Mouse (Mus musculus) small intestine, adult 2 months (tissue): ENCODE data around the gene Plk4. TPM values are rescaled to one million over a fixed set of nuclear protein-coding genes. Genes with fewer than 3 reads are reported as not detected.
"Not testable (repeated sequence)": the region's sequence is repeated elsewhere in the genome, so short reads cannot be mapped to it uniquely, and the experiment has no call there.

Experiments used
- H3K27ac ChIP-seq: fragments of 200-500 bp; 2 replicates; pipeline ENCODE4 v1.5.1; 2012; ENCODE audit warnings: low read depth, low read length, control low read depth, inconsistent platforms; ENCODE audit not compliant: insufficient read depth
- H3K27me3 ChIP-seq: fragments of 200-500 bp; 2 replicates; pipeline ENCODE4 v1.6.1; 2012; ENCODE audit warnings: mild to moderate bottlenecking, moderate library complexity, low read length, inconsistent platforms; ENCODE audit not compliant: control insufficient read depth, insufficient read depth
- H3K36me3 ChIP-seq: fragments of 200-500 bp; 2 replicates; pipeline ENCODE4 v1.6.1; 2012; ENCODE audit warnings: mild to moderate bottlenecking, low read length, control low read depth, inconsistent platforms; ENCODE audit not compliant: control insufficient read depth, insufficient read depth
- H3K4me1 ChIP-seq: fragments of 200-500 bp; 2 replicates; pipeline ENCODE4 v1.6.1; 2012; ENCODE audit warnings: low read length, inconsistent platforms, mixed read lengths; ENCODE audit not compliant: control insufficient read depth, insufficient read depth, insufficient read length
- H3K4me3 ChIP-seq: fragments of 200-500 bp; 2 replicates; pipeline ENCODE4 v1.5.1; 2012; ENCODE audit warnings: low read depth, mild to moderate bottlenecking, control low read depth, inconsistent platforms, low read length, moderate library complexity
- CTCF ChIP-seq: fragments of 200-500 bp; IDR thresholded peaks from 2 replicates; pipeline ENCODE4 v1.5.1; 2012; ENCODE audit warnings: low read depth, mild to moderate bottlenecking, control low read depth, inconsistent platforms, low read length, moderate library complexity, mixed read lengths; ENCODE audit not compliant: insufficient replicate concordance, insufficient read length; ENCODE audit errors: extremely low read depth
- POLR2A ChIP-seq: fragments of 200-500 bp; IDR thresholded peaks from 2 replicates; pipeline ENCODE4 v1.6.1; 2012; ENCODE audit warnings: low read depth, mild to moderate bottlenecking, control low read depth, inconsistent platforms, low read length, moderate library complexity
- WGBS: fragments of 180-500 bp; shearing (Covaris S2); methylation state at CpG from one replicate; pipeline ENCODE4 v1.1.7; 2018; 5-methylcytosine and 5-hydroxymethylcytosine counted together
- polyA plus RNA-seq: library from polyadenylated mRNA; depleted of rRNA; stranded (reverse); fragments of >200 nt; gene quantifications from 2 replicates; pipeline ENCODE4 v1.2.3, GENCODE M21; 2012

The Plk4 gene
- polyA plus RNA-seq, 1 experiment = 1.1 TPM

DNA sequence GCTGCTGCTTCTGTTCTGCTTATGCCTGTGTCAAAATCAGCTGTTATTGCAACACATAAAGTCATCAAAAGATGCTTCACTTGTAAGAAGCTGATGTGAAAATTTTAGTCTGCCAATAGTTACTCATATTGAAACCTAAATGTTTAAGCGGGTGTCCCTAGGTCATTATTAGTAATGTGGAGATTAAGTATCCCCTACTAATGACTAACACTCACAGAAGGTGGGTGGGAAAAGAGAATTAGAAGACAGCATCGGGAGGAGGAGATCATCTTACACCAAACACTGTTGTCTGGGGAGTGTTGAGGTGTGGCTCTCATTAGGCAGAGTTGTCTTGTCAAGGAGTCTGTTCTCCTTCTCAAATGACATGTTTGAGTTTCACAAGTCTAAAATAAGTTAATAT lies 7.1 kb downstream of the Plk4 start:
- no peaks in the 10 kb centered on the region for H3K4me1 ChIP-seq
- H3K27me3 ChIP-seq = no peaks in the 10 kb centered on the region
- WGBS = 78% methylated on average over 2 of the region's 2 CpGs
- no peak overlapping the region for H3K27ac ChIP-seq
- H3K4me3 ChIP-seq = no peak overlapping the region
- H3K36me3 ChIP-seq = peaks cover 24% of the 10 kb centered on the region
- TF ChIP-seq POLR2A (no peak), CTCF (no peak)

DNA sequence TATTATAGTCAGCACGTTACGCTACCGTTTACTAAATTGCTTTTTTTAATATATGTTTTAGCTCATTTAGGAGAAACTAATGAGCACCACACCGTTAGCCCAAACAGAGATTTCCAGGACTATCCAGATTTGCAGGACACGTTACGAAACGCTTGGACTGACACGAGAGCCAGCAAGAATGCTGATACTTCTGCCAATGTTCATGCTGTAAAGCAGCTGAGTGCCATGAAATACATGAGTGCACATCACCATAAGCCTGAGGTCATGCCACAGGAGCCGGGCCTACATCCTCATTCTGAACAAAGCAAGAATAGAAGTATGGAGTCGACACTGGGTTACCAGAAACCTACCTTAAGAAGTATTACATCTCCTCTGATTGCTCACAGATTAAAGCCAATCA lies 8.9 kb downstream of the Plk4 start:
- 96% methylated on average over 10 of the region's 10 CpGs for whole genome bisulfite sequencing

DNA sequence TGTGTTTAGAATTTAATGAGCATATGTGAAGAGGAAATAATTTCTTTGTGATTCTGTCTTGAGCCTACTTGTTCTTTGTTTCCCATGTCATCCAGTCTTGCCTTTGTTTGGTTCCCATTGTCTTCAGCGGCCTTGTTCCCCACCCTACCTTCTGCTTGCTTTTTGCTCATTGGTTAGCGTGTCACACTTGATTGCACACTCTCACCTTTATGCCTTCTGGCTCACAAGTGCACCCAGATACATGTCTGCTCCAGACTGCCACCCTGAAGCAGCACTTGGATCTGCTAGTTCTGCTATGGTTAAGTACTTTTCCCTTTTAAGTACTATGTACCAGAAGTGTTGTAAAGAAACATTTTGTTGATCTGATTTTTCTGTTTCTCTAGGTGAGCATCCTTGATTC lies 10.1 kb downstream of the Plk4 start:
- H3K4me1 ChIP-seq = no peaks in the 10 kb centered on the region
- H3K36me3 ChIP-seq = peaks cover 37% of the 10 kb centered on the region
- H3K27me3 ChIP-seq = no peaks in the 10 kb centered on the region
- no peak overlapping the region for H3K4me3 ChIP-seq
- 84% methylated on average over 2 of the region's 2 CpGs for WGBS
- no peak overlapping the region for H3K27ac ChIP-seq
- TF ChIP-seq CTCF = no peak
- TF ChIP-seq POLR2A = no peak

More for the DNA sequence above, 8.9 kb downstream of the Plk4 start:
- peaks cover 32% of the 10 kb centered on the region for H3K36me3 ChIP-seq
- H3K4me1 ChIP-seq = no peaks in the 10 kb centered on the region
- no peak overlapping the region for H3K4me3 ChIP-seq
- H3K27ac ChIP-seq = no peak overlapping the region
- no peaks in the 10 kb centered on the region for H3K27me3 ChIP-seq
- TF ChIP-seq POLR2A (no peak), CTCF (no peak)

DNA sequence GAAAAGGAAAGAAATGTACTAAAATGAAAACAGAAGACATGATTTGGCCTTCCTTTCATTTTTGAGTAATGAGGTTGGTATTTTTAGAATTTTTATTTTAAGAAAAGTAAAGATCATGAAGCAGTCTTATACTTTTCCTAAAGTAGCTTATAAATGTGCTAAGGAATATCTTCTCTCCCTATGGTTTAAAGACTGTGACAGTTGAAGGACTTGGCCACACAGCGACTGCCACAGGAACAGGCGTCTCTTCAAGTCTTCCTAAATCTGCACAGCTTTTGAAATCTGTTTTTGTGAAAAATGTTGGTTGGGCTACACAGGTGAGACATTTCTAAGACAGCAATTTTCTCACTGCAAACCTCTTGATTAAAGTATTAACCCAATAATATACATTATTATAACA lies 13.5 kb downstream of the Plk4 start:
- no peaks in the 10 kb centered on the region for H3K27me3 ChIP-seq
- H3K27ac ChIP-seq = no peak overlapping the region
- no peak overlapping the region for H3K4me3 ChIP-seq
- TF ChIP-seq CTCF (no peak), POLR2A (no peak)
- peaks cover 41% of the 10 kb centered on the region for H3K36me3 ChIP-seq
- WGBS = 95% methylated on average over 2 of the region's 2 CpGs
- no peaks in the 10 kb centered on the region for H3K4me1 ChIP-seq

DNA sequence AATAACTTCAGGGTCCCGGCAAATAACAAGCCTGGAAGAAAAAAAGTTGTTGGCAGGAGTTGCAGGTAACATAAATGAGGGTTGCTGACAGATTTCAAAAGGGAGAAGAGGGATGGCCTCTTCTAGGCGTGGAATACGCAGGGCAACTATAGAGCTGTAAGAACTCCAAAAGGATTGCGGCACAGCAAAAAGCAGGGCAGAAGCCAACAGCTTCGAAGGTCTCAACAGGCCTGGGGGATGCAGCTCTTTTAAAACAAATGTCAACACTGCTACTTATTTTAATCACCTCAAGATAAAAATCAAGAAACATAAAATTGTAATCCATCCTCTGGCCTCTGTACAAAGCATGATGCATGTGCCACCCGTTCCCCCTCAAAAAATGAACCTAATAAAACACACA lies 45.7 kb downstream of the Plk4 start:
- H3K27me3 ChIP-seq, H3K4me1 ChIP-seq, H3K36me3 ChIP-seq: not testable (repeated sequence)
- Histone ChIP-seq H3K4me3 (peak overlapping the region; percentile 41), H3K27ac (peak overlapping the region; percentile 73)
- WGBS = 47% methylated on average over 5 of the region's 6 CpGs

DNA sequence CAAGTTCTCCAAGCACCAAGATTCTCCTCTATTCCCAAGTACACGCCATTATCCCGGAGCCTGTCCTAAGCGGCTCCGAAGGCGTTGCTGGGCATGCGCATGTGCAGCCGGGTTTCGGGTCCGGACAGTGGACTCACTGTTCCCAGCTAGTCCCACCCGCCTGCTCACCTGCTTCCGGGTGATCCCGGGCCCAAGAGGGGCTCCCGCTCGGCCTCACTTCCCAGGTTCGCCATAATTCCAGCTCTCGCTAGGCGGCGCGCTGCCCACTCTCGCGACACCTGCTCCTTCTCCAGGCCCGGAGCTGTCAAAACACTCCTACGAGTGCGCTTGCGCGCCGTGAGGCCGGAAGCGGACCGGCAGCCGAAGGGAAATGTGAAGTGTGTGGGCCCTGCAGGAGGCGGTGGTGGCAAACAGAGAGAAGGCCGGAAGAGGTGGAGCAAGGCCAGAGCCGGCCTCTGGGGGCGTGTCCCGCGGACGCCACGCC lies 46.7 kb downstream of the Plk4 start, which contains the start of gene Mfsd8:
Gene Mfsd8, minus strand, starts transcription at position 414 of the 484 bp plus-strand sequence.
- H3K4me1 ChIP-seq, H3K36me3 ChIP-seq, H3K27me3 ChIP-seq: not testable (repeated sequence)
- TF ChIP-seq CTCF = peak; percentile 46; the same call in 1 of the 2 replicates
- TF ChIP-seq POLR2A = 0 out of 2 replicates have a peak, but pooled peaks have one; percentile 39
- under 1% methylated on average over 38 of the region's 39 CpGs for WGBS
- H3K27ac ChIP-seq = peak within 1 kb of the TSS; percentile 94
- H3K4me3 ChIP-seq = peak within 1 kb of the TSS; percentile 78

DNA sequence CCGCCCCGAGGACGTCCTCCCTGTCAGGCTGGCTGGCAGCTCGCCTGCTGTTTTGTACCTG lies 47.0 kb downstream of the Plk4 start, which contains the start of gene Abhd18:
Gene Abhd18, plus strand, starts transcription at position 14 of the 61 bp plus-strand sequence.
- peak within 1 kb of the TSS; percentile 78 for H3K4me3 ChIP-seq
- not testable (repeated sequence) for H3K4me1 ChIP-seq, H3K36me3 ChIP-seq, H3K27me3 ChIP-seq
- H3K27ac ChIP-seq = peak within 1 kb of the TSS; percentile 94
- WGBS = 0% methylated on average over 3 of the region's 4 CpGs

DNA sequence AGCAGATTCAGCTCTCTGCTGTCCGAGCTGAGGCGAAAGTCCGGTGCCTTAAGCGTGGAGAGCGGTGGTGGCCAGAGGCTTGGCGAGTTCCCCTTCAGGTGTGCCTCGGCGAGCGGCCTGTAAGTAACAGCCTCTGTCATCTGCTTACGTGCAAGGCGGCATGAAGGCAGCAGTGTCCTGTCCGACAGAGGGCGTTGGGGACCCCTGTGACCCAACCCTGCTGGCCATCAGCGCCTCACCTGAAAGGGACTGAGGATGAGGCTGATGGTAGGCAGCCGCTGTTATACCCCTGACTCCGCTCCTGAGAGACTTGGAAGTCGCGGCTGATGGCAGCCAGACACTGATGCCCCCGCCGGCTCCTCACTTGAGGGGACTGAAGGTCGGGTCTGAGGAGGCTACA lies 47.2 kb downstream of the Plk4 start:
- H3K27me3 ChIP-seq, H3K36me3 ChIP-seq, H3K4me1 ChIP-seq: not testable (repeated sequence)
- Histone ChIP-seq H3K4me3 (peak overlapping the region; percentile 78), H3K27ac (peak overlapping the region; percentile 79)
- WGBS = 1% methylated on average over 19 of the region's 21 CpGs

DNA sequence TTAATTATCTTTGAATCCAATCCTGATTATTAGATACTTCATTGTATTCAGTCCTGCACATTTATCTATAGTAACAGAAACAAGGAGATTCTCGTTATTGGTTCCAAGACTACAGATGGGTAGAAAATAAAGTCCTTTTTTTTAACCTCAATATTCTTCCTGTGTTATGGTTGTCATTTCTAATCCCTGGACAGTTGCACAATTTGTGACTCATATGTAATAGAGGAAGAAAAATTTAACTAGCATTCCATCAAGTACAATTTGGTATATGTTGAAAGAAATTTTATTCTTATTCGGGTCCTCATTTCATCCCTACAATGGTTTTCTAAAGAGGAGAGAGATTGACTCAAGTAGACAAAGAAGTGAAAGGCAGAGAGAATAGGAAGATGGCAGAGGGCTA lies 48.1 kb downstream of the Plk4 start:
- WGBS = 72% methylated on average over 2 of the region's 2 CpGs
- H3K27me3 ChIP-seq, H3K4me1 ChIP-seq, H3K27ac ChIP-seq, H3K36me3 ChIP-seq, H3K4me3 ChIP-seq: not testable (repeated sequence)

DNA sequence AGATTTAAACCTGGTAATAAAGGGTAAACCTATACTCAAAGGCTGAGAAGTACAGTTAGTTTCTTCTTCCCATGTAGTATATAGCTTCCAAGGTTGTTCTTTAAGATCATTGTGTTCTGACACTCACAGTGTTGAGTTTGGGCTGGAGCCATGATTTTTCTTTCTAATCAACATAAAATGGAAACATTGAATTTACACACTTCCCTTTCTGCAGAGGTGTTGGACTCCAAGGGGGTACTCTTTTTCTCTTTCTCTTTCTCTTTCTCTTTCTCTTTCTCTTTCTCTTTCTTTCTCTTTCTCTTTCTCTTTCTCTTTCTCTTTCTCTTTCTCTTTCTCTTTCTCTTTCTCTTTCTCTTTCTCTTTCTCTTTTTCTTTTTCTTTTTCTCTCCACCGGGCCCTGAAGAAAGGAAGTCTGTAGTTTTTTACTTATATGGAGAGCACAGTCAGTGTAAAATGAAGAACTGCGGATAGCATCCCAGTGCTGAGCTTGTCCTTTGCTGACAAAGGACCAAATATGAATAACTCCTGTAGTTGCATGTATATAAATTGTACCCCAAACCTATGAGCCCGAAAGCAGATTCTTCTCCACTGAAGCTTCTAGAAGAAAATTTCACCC lies 53.4 kb downstream of the Plk4 start:
- 90% methylated on average over 3 of the region's 3 CpGs for WGBS
- H3K4me3 ChIP-seq, H3K4me1 ChIP-seq, H3K36me3 ChIP-seq, H3K27ac ChIP-seq, H3K27me3 ChIP-seq: not testable (repeated sequence)
